Mouse (Mus musculus) left cerebral cortex, postnatal 14 days (tissue): ENCODE results near the gene Trappc3. TPM values are rescaled to one million over a fixed set of nuclear protein-coding genes. Genes with fewer than 3 reads are reported as not detected.
A peak's percentile ranks its signal among the peaks of the same experiment; 100 is the strongest.

ENCODE experiments used
- DNase-seq, 2 experiments: peaks; one replicate each; pipeline ENCODE4 v3.0.0; 2021 to 2022; ENCODE audit warnings: low spot score in 2 of 2, mixed read lengths in 1 of 2
- intact Hi-C: fragments of 180-260 bp; cut with DNase I; formaldehyde crosslinking; loops from one replicate; pipeline ENCODE4 v1.15.1; 2025
- total RNA-seq, 2 experiments: library from RNA; stranded (reverse); gene quantifications; 2 replicates each; pipeline ENCODE4 v1.2.3; 2021

Gene Trappc3
- total RNA-seq, 2 experiments from 2014 or later: 82.0 to 85.4 TPM

DNA sequence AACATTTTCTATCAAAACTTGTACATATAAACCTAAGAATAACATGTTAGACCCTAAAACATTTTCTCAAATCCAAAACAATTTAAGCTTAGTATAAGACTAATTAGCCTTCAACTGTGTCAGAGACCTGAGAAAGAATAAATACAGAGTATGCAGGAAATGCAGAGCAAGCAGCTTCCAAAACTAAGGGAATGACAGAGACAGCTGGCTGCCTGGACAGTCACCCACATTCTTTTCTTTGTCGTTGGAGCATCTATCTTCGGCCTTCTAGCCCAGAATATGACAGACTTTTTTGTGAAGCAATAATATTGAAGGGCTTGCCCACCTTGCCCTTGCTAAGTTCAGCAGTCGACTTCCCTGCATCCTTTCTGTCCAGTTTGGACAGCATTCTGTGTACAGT, 7.2 kb downstream of the Trappc3 start:
- no peak for DNase-seq
- intact Hi-C loops: no loop called here

DNA sequence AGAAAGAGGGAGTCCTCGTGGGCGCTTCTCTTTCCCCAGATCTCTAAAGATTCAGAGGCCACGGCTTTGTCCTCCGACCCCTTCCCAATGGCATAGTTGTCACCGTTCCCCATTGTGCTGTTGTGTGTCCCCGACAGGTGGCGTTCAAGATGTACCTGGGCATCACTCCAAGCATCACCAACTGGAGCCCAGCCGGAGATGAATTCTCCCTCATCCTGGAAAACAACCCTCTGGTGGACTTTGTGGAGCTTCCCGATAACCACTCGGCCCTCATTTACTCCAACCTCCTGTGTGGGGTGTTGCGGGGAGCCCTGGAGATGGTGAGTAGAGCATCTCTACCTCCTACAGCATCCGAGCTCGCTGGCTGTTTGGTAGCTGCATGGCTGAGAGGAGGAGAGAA, 11.6 kb downstream of the Trappc3 start:
- DNase-seq: no peak
- intact Hi-C loops: no loop called here

DNA sequence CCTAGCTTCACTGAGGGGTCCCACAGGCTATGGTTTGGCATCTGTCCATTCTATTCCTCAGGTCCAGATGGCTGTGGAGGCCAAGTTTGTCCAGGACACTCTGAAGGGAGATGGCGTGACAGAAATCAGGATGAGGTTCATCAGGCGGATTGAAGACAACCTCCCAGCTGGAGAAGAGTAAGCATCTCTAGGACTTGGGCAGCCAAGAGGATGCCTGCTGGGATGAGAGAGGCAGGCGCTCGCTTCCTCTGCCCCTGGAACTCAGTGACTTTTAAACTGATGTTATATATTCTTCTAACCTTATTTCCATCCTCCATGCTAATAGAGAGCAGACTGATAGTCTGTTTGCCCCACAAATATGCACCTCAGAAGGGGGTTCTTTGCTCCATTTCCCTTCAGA, 13.0 kb downstream of the Trappc3 start:
- DNase-seq: no peak
- intact Hi-C loops: no loop called here

DNA sequence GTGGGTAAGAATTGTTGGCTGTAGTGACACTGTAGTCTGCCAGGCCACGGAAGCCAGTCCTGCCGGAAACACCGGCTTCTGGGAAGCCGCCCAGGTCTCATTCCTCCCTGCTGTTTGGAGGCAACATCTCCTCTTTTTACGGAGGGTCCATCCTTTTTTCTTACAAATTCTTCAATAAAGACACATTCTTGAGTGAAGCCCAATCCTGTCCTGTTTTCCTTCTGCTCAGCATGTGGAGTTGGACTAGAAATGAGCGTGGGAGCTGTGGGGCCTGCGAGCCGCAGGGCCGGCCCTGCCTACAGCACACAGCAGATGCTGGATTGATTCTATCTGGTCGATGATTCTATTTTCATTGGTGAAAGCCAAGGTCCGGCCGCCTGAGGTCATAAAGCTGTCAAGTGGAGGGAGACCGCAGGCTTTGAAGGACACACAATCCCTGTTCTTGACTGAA, 13.6 kb downstream of the Trappc3 start:
- no peak for DNase-seq
- intact Hi-C loops: no loop called here

DNA sequence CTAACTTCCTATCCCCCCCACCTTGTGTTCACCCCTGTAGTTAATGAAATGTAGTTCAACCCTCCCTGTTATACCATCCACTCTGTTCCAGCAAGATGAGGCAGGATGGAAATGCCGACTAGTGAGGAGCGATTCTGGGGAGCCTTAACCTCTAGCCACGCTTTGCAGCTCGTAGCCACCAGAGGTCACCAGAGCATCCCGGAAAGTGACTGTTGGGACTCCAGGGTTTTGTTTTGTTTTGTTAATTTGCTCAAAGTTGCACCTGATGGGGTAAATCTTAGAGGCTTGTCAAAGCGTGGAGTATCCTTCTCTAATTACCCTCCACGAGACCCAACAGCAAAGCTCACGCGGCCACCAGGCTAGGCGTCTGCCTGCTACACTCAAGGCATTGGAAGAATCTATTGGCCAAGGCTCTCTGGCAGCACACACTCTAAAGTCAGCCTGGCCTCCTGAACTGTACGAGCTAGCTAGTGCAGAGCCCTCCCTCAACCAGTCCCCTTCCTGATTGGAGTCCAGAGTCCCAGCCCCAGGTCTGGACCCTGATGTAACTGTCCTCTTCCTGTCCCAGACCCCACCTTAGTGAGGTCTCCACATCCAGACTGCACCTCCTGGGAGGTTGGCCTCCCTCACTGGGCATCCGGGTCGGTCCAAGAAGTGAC, 15.9 kb downstream of the Trappc3 start:
- intact Hi-C loops: loop anchor here (2.0 kb wide), 1 partner anchor 33 kb away; no protein-coding TSS in a partner anchor
- peak in 1 of 2 experiments; percentile 42 for DNase-seq

DNA sequence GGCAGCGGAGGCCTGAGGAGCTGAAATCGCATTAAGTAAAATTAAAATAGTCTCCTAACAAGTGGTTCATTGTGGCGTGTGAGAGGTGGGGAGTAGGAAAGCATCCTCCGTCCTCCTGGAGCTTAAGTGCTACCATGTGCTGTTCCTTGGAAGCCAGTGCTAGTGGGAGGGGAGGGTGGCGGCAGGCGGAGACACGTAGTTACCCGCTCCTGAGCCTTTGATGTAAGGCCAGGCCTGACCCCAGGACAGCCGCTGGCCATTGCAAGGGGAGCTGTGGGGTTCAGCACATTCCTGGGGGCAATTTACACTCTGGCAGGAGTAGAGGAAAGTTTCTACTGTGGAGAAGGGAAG, 16.4 kb downstream of the Trappc3 start:
- DNase-seq: no peak
- intact Hi-C loops: loop anchor here (2.0 kb wide), 1 partner anchor 32 kb away; no protein-coding TSS in a partner anchor

DNA sequence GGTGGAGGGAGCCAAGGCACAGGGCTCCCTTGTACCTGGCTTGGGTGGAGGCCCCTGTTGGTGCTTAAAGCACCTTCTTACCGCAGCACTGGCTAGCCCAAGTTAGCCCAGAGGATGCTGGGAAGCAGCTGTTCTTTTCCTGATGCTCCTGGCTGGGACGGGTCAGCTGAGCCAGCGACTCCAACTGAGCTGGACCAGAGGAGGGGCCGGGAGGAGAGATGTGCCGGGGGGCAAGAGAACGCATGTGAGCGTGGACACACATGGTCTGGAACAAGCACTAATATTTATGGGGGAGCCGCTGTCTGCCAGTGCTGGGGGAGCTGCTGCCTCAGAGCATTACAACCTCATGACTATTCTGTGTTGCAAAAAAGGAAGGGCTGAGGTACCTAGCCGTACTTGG, 16.8 kb downstream of the Trappc3 start:
- no peak for DNase-seq
- intact Hi-C loops: loop anchor here (2.0 kb wide), 1 partner anchor 32 kb away; no protein-coding TSS in a partner anchor

DNA sequence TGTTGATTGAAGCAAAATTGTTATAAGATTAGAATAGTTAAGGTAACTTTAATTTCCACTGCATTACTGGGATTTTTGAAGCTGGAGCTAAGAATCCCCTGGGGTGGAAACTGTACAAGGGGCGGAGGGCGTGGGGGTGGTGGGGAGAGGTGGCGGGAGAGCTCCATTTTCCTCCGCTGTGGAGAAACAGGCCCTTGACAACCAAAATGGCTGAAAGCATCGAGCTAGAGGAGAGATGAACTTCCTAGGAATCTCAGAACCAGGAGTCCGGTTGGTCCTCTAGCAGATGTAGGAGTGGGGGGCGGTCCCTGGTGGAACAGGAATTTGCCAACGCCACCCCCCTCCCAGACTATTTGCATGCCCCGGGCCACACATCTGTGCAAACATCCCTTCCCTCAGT, 19.6 kb downstream of the Trappc3 start:
- intact Hi-C loops: no loop called here
- no peak for DNase-seq

DNA sequence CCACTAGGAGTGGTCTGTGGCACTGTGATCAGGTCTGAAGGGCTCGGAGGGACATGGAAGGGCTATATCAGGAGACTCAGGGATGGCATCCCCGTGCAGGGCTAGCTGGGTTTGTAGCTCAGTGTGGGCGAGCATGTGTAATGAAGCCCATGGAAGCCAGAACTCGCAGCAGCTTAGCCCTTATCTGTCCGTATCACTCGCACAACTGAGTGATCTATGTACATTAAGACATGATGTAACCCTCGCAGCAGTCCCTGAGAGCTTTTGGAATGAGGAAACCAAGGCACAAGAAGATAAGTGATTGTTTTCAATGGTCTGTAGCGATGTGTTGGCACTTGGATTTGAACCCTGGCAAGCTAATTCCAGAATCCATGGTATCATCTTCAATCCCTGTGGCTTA, 21.5 kb downstream of the Trappc3 start:
- intact Hi-C loops: no loop called here
- DNase-seq: no peak

DNA sequence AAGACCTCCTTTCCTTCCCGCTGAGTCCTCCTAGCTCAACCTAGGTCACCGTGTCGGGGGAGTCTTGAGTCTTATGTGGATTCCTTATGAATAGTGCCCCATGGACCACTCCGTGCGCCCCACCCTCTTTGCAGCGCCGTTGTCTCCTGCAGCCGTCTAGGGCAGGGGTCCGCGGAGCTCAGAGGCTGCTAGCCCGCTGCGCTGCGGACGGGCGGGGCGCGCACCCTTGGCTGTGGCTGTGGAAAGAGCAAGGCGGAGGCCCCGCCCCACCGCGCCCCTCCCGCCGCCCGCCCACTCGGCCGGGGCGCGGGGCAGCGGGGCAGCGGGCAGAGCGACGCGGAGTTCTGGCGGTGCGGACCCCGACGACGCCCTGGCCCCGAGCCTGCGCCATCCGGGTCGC, 24.4 kb downstream of the Trappc3 start, which contains the start of gene Col8a2:
TSS of gene Col8a2 (plus strand) at position 302 of the 400 bp plus-strand sequence.
- no peak for DNase-seq
- intact Hi-C loops: no loop called here

DNA sequence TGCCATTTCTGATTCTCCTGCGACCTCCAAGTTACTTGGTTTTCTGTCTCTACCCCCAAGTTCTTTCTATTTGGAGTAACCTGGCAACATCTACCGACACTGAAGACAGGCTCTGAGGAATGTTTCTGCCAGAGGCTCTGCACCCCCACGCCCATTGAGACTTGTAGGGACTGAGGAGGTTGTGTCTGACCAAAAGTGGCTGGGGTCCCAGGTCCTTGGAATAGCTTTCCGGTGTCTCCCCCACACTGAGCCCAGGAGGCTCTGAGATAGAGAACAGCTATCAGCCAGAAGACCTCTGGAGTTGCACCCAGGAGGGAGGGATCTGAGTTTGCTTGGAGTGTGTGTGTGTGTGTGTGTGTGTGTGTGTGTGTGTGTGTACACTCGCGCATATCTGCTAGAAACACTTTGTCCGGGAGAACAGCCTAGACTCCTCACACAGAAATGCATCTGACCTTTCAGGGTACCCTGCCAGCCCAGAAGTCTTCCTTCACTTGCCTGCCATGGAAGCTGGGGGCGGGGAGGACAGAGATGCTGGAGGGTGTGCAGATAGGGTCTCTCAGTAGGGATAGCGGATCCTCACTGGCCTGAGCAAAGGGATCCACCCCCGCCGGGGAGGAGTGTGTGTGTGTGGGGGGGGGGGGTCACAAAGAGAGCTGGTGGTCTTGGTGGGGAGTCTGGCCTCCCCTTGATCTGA, 25.3 kb downstream of the Trappc3 start:
- intact Hi-C loops: no loop called here
- peak in 1 of 2 experiments; percentile 30 for DNase-seq

DNA sequence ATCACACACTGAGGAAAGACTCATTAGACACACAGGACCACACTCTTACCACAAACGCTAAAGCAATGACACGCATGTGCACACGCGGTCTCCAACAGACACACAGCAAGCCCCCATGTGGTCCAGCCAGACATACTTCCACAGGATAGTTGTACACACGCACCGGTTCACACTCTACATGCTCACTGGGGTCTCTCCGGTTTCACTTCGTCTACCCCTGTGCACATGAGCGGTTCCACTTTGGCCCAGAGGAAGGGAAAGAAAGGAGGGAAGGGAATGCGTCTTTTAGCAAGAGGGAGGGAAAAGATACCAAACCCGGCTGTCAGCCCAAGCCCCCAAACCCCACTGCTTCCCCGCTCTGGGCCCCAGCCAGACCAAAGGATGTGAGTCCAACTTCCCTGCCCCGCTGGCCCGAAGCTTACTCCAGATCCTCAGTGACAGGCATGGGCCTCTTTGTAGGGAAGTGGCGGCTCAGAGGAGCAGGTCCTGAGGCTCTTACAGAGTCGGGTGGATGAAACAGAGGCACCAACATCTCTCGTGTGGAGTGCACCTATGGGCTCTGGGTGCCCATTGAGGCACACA, 26.1 kb downstream of the Trappc3 start:
- DNase-seq: no peak
- intact Hi-C loops: no loop called here

GRCm38 (mm10) chr4:126290314-126290713, 28.2 kb downstream of the Trappc3 start:
- intact Hi-C loops: no loop called here
- no peak for DNase-seq

- intact Hi-C loops: no loop called here
- no peak for DNase-seq
These were observed 29.1 kb downstream of the Trappc3 start for GRCm38 (mm10) chr4:126291196-126291595.

GRCm38 (mm10) chr4:126295152-126295551, 33.0 kb downstream of the Trappc3 start:
- intact Hi-C loops: no loop called here
- no peak for DNase-seq

GRCm38 (mm10) chr4:126295937-126296336, 33.8 kb downstream of the Trappc3 start:
- intact Hi-C loops: no loop called here
- DNase-seq: no peak

DNA sequence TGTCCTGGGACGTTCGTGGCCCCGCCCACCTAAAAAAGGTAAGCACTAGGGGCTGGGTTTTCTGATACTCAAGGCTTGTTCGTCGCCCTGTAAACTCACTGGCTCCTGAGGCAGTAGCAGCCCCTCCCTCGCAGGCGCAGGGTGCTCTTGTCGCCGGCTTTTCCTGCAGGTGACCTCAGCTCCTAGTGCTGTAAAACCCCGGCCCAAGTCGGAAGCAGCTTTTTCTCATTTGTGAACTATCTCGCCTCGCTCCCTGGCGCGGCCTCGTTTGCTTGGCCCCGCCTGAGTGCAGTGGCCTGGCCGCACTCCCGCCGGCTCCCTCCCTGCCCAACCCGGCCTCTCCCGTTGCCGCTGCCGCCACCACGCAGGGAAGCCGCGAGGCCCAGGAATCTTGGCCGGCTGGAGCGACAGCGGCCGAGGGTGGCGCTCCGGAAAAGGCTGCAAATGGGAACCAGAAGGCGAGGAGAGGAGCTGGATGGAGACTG, 34.5 kb downstream of the Trappc3 start:
- DNase-seq: peak in 1 of 2 experiments; percentile 34
- intact Hi-C loops: no loop called here

DNA sequence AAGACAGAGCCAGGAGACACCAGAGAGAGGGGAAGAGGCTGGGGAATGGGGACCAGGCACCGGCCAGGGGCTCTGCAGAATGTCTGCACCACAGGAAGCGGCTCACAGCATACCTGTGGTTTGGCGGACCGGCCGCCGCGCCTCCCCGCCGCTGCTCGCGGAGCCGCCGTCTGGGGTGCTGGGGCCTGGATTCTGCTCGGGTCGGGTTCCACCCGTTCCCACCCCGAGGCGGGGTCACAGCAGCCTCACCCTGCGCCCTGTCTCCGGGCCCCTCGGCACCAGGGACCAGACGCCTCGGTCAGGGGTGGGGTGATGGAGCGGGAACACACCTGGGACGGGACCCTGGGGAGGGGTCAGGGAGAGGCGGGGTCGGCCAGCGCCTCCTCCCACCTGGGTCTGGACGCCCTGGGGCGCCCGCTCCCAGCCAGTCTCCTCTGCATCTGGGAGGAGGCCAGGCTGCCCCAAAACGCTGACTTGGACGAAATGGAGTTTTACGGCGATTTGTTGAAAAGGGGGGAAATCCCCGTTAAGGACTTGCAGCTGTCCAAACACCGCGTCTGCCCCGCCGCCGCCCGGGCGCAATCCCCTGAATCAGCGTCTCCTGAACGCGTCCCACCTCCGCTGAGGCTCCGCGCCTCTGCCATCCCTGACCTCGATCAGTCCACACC, 38.9 kb downstream of the Trappc3 start:
- no peak for DNase-seq
- intact Hi-C loops: no loop called here

DNA sequence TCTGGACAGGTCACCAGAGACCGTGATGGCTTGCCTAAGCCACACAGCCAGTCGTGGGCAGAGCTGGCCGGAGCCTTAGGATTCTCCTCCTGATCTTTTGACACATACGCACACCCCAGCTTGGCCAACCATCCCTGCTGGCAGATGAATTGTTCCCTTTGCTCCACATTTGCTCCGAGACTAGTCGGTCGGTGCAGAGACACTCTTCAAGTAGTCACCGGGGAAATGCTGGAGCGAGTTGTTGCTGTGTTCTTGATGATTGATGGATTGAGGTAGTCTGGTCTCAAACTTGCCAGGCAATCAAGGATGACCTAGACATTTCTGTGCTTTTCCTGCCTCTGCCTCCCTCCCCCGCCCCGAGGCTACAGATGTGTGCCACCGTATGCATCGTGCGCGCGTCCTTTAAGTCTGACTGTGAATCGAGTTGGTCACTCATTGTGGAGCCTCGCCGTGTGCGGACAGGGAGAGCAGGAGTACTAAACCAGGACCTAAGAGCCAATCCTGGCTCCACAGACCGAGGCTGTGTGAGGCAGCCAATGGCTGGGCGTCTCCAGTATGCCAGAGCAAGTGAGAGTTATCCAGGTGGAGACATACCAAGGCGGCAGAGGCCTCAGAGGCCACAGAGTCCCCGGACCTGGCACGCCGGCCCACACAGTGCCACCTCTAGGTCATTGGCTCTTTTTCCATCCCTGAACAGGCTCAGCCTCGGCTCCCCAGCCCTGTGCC, 39.6 kb downstream of the Trappc3 start:
- no peak for DNase-seq
- intact Hi-C loops: no loop called here
